Mouse (Mus musculus) kidney, postnatal 0 days (tissue): Measurements from ENCODE around the gene Ankrd11. TPM values are rescaled to one million over a fixed set of nuclear protein-coding genes. Genes with fewer than 3 reads are reported as not detected.

Experiments used
- ATAC-seq: fragments of 200-750 bp; cut with Nextera tagmentation; replicated peaks from 2 replicates; pipeline ENCODE4 v1.8.0; 2017; ENCODE audit warnings: low read depth, moderate number of reproducible peaks, moderate TSS enrichment, moderate library complexity; ENCODE audit not compliant: low FRiP score
- DNase-seq: peaks from one replicate; pipeline ENCODE4 v3.0.0-alpha.2; 2016; ENCODE audit warnings: low spot score
- H3K27ac ChIP-seq: fragments of 300-500 bp; sonication (generic); 2 replicates; pipeline ENCODE4 v1.5.1; 2014; ENCODE audit warnings: mild to moderate bottlenecking
- H3K27me3 ChIP-seq: fragments of 300-500 bp; sonication (generic); 2 replicates; pipeline ENCODE4 v1.6.1; 2014; ENCODE audit warnings: low read length, mixed read lengths; ENCODE audit not compliant: insufficient read depth
- H3K36me3 ChIP-seq: fragments of 300-500 bp; sonication (generic); 2 replicates; pipeline ENCODE4 v1.6.1; 2014; ENCODE audit warnings: low read length, mixed read lengths; ENCODE audit not compliant: insufficient read depth
- H3K4me1 ChIP-seq: fragments of 300-500 bp; sonication (generic); replicated peaks from 2 replicates; pipeline ENCODE4 v1.6.1; 2014; ENCODE audit warnings: antibody characterized with exemption, low read length, mixed read lengths; ENCODE audit not compliant: insufficient read depth
- H3K4me2 ChIP-seq: fragments of 300-500 bp; sonication (generic); 2 replicates; pipeline ENCODE4 v1.6.1; 2014; ENCODE audit warnings: mild to moderate bottlenecking, low read length, moderate library complexity, mixed read lengths
- H3K4me3 ChIP-seq: fragments of 300-500 bp; sonication (generic); replicated peaks from 2 replicates; pipeline ENCODE4 v1.5.1; 2014; ENCODE audit warnings: low read depth, low read length
- H3K9ac ChIP-seq: fragments of 300-500 bp; sonication (generic); 2 replicates; pipeline ENCODE4 v1.6.1; 2014; ENCODE audit warnings: low read depth, low read length
- H3K9me3 ChIP-seq: fragments of 300-500 bp; sonication (generic); replicated peaks from 2 replicates; pipeline ENCODE4 v1.6.1; 2016; ENCODE audit warnings: low read length, inconsistent platforms, mixed read lengths
- CTCF ChIP-seq: IDR thresholded peaks from 2 replicates; pipeline ENCODE4 v1.5.1; 2016; ENCODE audit warnings: antibody characterized with exemption, low read depth, mild to moderate bottlenecking, moderate library complexity
- WGBS: fragments of 180-500 bp; shearing (Covaris S2); extraction: QIAGEN DNeasy Blood & Tissue Kit; methylation state at CpG from one replicate; pipeline ENCODE4 v1.1.7; 2014; 5-methylcytosine and 5-hydroxymethylcytosine counted together
- polyA plus RNA-seq: library from polyadenylated mRNA; unstranded; fragments of >200 nt; fragmentation: Nextera tagmentation; extraction: Ambion mirVana; gene quantifications from 2 replicates; pipeline ENCODE4 v1.2.1, GENCODE M21; 2015

Gene Ankrd11
- polyA plus RNA-seq, 1 experiment from 2014 or later: 57.9 TPM

DNA sequence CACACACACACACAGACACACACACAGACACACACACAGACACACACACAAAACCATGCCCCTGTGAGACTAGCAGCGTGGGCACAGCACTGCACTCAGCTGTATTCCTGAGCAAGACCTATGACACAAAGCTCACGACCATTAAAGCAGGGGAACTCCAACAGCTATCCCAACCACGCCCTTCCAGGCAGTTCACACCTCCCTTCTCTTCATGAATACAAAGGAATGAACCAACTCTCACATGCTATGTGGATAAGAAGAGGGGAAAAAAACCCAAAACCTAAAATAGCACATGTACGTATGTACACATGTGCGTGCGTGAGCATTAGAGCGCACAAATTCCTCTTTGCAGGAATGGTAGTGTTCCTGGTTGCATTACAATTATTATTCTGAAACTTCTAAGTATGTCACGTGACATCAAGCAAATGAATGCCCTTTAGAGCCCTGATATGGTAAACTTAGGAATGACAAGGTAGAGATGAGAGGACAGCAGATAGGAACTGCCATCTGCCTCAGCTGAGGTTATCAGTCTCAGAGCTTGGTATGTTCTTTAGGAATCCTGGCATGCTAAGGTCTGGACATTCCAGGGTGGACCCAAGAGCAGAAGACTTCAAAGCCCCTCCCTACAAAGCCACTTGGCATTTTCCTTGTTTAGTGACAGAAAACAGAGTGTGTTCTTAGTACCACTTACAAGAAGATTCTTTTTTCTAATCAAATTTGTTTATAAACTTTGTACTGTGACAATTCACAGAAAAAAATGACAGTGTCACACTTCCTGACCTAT, 115.9 kb downstream of the Ankrd11 start:
- Histone ChIP-seq H3K4me1 (0 out of 2 replicates have a peak, but pooled peaks cover 5% of the 10 kb centered on the region), H3K27ac (no peak overlapping the region), H3K4me3 (no peak overlapping the region), H3K9me3 (no peaks in the 10 kb centered on the region), H3K27me3 (no peaks in the 10 kb centered on the region), H3K9ac (no peak overlapping the region), H3K4me2 (no peak overlapping the region), H3K36me3 (no peaks in the 10 kb centered on the region)
- no peak for TF ChIP-seq CTCF
- ATAC-seq: no peak
- no peak for DNase-seq
- WGBS: 81% methylated on average over 8 of the region's 8 CpGs

DNA sequence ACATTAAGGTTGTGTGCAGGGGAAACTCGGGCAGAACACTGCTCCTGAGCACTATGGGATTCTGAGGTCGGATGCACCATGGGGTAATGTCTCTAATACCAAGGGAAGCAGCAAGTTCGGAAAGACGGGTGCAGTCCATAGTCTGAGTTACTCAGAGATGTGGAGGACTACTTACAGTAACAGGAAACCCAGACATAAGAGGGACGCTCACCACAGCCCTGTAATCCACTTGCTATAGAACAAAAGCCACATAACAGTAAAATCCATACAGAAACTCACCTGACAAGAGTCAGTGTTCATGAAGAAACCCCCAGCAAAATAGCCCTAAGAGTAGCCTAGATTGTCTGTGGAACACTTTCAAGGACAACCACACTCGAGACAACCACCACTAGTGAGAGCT, 118.0 kb downstream of the Ankrd11 start:
- Histone ChIP-seq H3K4me2 (no peak overlapping the region), H3K4me3 (no peak overlapping the region), H3K27me3 (no peaks in the 10 kb centered on the region), H3K9me3 (no peaks in the 10 kb centered on the region), H3K9ac (no peak overlapping the region), H3K27ac (no peak overlapping the region), H3K36me3 (no peaks in the 10 kb centered on the region), H3K4me1 (0 out of 2 replicates have a peak, but pooled peaks cover 5% of the 10 kb centered on the region)
- WGBS: 64% methylated on average over 6 of the region's 6 CpGs
- no peak for ATAC-seq
- DNase-seq: no peak
- no peak for TF ChIP-seq CTCF

DNA sequence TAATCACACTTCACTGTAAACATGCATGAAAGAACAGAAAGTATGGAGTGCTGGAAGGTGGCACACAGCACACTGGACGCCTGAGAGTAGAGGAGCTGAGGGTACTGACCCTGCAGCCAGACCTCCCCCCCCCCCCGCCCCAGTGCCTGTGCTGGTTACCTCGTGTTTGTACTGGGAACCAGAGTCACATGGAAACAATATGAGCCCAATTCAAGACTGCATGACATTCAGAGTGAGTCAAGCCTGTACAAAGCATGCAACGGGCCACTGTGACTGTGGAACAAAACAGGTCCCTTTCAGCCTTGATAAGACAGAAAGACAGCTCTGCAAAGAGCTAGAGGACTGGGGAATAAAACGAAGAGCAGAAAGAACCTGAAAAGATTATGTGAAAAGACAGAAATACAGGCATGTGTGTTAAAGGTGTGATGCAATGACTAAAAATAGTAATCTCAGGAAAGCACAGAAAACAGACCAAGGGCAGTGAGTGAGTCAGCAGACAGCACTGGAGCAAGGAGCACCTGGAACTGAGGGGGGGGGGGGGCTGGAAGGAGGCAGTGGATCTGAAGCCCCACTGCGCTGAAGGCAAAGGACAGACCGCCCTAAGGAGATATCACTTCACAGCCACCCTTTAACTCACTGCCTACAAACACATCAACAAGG, 118.5 kb downstream of the Ankrd11 start:
- Histone ChIP-seq H3K27ac (no peak overlapping the region), H3K9ac (no peak overlapping the region), H3K36me3 (no peaks in the 10 kb centered on the region), H3K4me3 (no peak overlapping the region), H3K27me3 (no peaks in the 10 kb centered on the region), H3K4me1 (0 out of 2 replicates have a peak, but pooled peaks cover 5% of the 10 kb centered on the region), H3K4me2 (no peak overlapping the region), H3K9me3 (no peaks in the 10 kb centered on the region)
- WGBS: 65% methylated on average over 7 of the region's 7 CpGs
- ATAC-seq (no peak), DNase-seq (no peak)
- no peak for TF ChIP-seq CTCF

DNA sequence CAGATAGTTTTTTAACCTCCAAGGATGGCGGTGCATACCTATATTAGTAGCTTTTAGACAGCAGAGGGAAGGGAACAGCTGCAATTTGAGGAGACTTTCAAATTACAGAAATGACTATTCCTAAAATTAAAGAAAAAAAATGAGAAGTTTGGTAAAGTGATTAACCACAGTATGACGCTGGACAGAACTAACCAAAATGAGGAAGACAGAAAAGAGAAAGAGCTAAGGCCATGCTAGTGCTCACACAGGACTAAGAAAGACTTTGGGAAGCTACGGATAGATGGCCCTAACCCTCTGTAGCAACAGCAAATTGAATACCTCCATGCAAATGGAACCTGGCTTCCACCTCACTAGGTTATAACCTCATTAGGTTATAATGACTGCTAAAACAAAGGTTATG, 119.1 kb downstream of the Ankrd11 start:
- Histone ChIP-seq H3K27ac (no peak overlapping the region), H3K9ac (no peak overlapping the region), H3K27me3 (no peaks in the 10 kb centered on the region), H3K9me3 (no peaks in the 10 kb centered on the region), H3K36me3 (no peaks in the 10 kb centered on the region), H3K4me2 (no peak overlapping the region), H3K4me3 (no peak overlapping the region), H3K4me1 (peaks cover 10% of the 10 kb centered on the region; the same call in 1 of the 2 replicates)
- ATAC-seq (no peak), DNase-seq (no peak)
- WGBS: 82% methylated on average over 3 of the region's 3 CpGs
- TF ChIP-seq CTCF: no peak

DNA sequence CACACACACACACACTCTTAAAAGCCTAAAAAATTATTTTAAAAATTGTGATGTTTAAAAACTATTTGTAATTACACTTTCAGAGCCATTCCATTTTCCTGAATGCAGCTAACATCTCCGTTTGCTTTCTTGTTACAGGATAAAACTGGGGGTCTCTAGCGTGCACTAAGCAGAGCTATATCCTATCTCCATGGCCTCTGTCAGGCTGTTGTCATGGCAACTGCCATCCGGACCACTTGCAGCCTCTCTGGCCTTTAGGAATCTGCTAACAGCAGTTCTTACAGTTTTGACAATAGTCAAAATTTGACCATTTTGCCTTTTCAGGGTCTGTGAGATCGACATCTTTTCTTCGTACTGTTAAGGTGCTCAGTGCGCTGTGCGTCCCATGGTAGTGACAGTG, 121.2 kb downstream of the Ankrd11 start:
- H3K9me3 ChIP-seq: no peaks in the 10 kb centered on the region
- no peaks in the 10 kb centered on the region for H3K27me3 ChIP-seq
- DNase-seq: no peak
- H3K36me3 ChIP-seq: peaks cover under 1% of the 10 kb centered on the region; the same call in 1 of the 2 replicates
- no peak for ATAC-seq
- H3K27ac ChIP-seq: no peak overlapping the region
- H3K4me1 ChIP-seq: peaks cover 20% of the 10 kb centered on the region
- H3K4me3 ChIP-seq: no peak overlapping the region
- no peak overlapping the region for H3K9ac ChIP-seq
- no peak overlapping the region for H3K4me2 ChIP-seq
- 70% methylated on average over 7 of the region's 7 CpGs for WGBS
- no peak for TF ChIP-seq CTCF

DNA sequence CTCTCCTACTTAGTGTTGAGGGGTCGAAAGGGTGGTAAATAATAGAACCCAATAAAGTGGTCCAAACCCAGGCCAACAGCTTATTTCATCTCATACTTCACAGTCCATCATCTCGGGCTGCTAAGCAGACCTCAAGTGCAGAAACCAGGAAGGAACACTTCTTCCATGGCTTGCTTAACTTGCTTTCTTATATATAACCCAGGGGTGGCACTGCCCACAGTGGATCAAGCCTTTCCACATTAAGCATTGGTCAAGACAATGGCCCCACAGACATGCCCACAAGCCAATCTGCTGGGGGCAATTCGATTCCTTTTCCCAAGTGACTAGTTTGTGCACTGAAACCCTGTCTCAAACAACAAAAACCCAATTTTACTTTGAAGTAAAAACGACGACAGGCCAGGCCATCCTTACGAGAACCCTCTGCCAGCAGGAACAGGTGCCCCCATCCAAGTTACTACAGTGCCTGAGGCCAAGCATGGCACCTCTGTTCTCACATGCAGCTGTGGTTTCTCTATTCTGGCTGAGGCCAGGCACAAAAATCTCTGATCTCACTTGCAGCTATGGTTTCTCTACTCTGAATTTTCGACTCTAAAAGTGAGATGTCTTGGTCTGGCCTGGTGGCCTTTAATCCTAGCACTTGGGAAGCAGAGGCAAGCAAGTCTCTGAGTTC, 123.5 kb downstream of the Ankrd11 start:
- Histone ChIP-seq H3K4me2 (no peak overlapping the region), H3K4me1 (peaks cover 16% of the 10 kb centered on the region), H3K36me3 (peaks cover 7% of the 10 kb centered on the region), H3K9ac (no peak overlapping the region), H3K27me3 (no peaks in the 10 kb centered on the region), H3K4me3 (no peak overlapping the region), H3K9me3 (no peaks in the 10 kb centered on the region), H3K27ac (no peak overlapping the region)
- WGBS: 64% methylated on average over 7 of the region's 7 CpGs
- no peak for ATAC-seq
- no peak for DNase-seq
- no peak for TF ChIP-seq CTCF
